Mouse (Mus musculus) embryonic fibroblast, embryonic 13.5 days (primary cell): ENCODE measurements at regions not wholly inside any gene's neighbourhood (a gene's known extent, or its start where the extent isn't known, plus 50 kb on each side); places are given as distances from the start of the nearest gene placed in this dataset.

Experiments
- CTCF ChIP-seq: IDR thresholded peaks from 2 replicates; pipeline ENCODE4 v1.5.1; 2011; ENCODE audit warnings: mild to moderate bottlenecking, control low read depth, low read length, moderate library complexity, borderline replicate concordance; ENCODE audit not compliant: insufficient read depth
- POLR2A ChIP-seq: IDR thresholded peaks from 2 replicates; pipeline ENCODE4 v1.6.1; 2011; ENCODE audit warnings: low read depth, mild to moderate bottlenecking, control low read depth, low read length, moderate library complexity

DNA sequence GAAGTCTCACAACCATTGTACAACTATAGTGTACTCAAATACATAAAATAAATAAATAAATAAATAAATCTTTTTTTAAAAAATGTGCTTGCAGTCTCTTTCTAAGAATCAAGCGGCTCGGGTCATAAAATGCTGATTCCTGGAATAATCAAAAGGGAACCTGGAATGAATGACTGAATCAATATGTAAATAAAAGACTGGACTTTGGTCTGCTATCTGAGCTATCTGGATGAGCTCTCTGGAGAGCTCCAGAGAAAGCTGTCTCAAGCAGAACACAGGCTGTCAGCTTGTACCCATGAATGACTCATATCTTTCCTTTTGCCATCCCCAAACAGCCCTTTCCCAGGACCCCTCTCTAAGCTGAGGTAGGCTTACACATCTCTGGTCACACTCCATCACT lies 75.8 kb upstream of the Pias1 start:
- TF ChIP-seq CTCF, result no peak
- no peak for TF ChIP-seq POLR2A
